Mouse (Mus musculus): ENCODE measurements around the gene Usp3. TPM values are rescaled to one million over a fixed set of nuclear protein-coding genes. Genes with fewer than 3 reads are reported as not detected.

Gene Usp3
- total and polyA plus RNA-seq, 3 experiments: 24.4 to 39.5 (median 36.6) TPM

DNA sequence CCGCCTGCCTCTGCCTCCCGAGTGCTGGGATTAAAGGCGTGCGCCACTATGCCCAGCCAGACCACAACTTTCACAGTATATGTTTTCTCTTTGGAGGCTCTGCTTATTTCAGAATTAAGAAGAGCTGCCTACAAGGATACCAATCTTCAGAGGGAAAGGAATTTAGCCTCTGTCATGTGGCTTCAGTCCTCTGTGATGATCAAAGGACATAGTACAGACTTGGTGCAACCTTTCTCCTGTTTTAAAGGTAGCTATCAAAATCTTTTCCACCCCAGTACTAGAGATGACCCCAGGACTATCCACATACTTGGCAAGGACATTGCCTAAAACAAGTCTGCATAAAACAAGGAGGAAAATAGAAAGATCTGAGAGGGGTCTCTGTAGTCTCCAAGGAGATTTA is 34.0 kb downstream of the Usp3 start:
- Histone ChIP-seq H3K36me3 (replicated peaks in 1 of 2; ENCODE audit: control insufficient read depth in 1 of 2, insufficient read depth in 1 of 2, low read length in 1 of 2) (peaks cover 0 to 12% of the 10 kb centered on the region in 2 experiments), H3K9me3 (replicated peaks; ENCODE audit: low read length) (no peaks in the 10 kb centered on the region), H3K4me3 (replicated peaks in 1 of 3; ENCODE audit: low read depth in 2 of 3, low read length in 2 of 3, poor library complexity in 1 of 3) (no peak overlapping the region), H3K9ac (ENCODE audit: insufficient read depth, low read depth) (no peak overlapping the region), H3K4me2 (ENCODE audit: insufficient read depth, low read depth, poor library complexity, severe bottlenecking) (no peak overlapping the region), H3K27ac (ENCODE audit: insufficient read depth, low read depth) (no peak overlapping the region), H3K4me1 (ENCODE audit: control insufficient read depth in 1 of 2, insufficient read depth in 2 of 2) (peaks cover 0 to 19% of the 10 kb centered on the region in 2 experiments; a peak in 1 of 4 replicates), H3K79me2 (replicated peaks; ENCODE audit: control insufficient read depth, extremely low read depth, insufficient read depth, poor library complexity, severe bottlenecking) (no peaks in the 10 kb centered on the region), H3K27me3 (replicated peaks) (no peaks in the 10 kb centered on the region)
- in situ Hi-C loops (cut with MboI; ENCODE audit: low pct_ligation_motif_present, low pct_unique_long_range_greater_than_20kb, low sequenced_read_pairs): no loop called here
- TF ChIP-seq SIN3A (IDR thresholded peaks at IDR 0.05; ENCODE audit: low read length) (no peak), POLR2A (IDR thresholded peaks at IDR 0.05; ENCODE audit: low read depth, low read length) (no peak), CHD2 (IDR thresholded peaks at IDR 0.05; ENCODE audit: low read length) (no peak), USF1 (IDR thresholded peaks at IDR 0.05; ENCODE audit: low read depth, low read length) (no peak), TBP (conservative IDR thresholded peaks at IDR 0.05; ENCODE audit: low read depth, low read length) (no peak), UBTF (IDR thresholded peaks at IDR 0.05; ENCODE audit: low read depth, low read length) (no peak), RCOR1 (conservative IDR thresholded peaks at IDR 0.05; ENCODE audit: low read depth, low read length) (no peak), ZC3H11A (IDR thresholded peaks at IDR 0.05; ENCODE audit: low read depth, low read length) (no peak), EP300 (IDR thresholded peaks at IDR 0.05; ENCODE audit: low read length) (no peak), BHLHE40 (IDR thresholded peaks at IDR 0.05; ENCODE audit: low read depth, low read length) (no peak), ZKSCAN1 (IDR thresholded peaks at IDR 0.05; ENCODE audit: borderline replicate concordance, low read depth, low read length) (no peak)
- dilution Hi-C loops (cut with MboI; ENCODE audit: extremely low pct_ligation_motif_present, extremely low pct_unique_long_range_greater_than_20kb, low sequenced_read_pairs): no loop called here
- no peak for DNase-seq (ENCODE audit: extremely low read depth)

DNA sequence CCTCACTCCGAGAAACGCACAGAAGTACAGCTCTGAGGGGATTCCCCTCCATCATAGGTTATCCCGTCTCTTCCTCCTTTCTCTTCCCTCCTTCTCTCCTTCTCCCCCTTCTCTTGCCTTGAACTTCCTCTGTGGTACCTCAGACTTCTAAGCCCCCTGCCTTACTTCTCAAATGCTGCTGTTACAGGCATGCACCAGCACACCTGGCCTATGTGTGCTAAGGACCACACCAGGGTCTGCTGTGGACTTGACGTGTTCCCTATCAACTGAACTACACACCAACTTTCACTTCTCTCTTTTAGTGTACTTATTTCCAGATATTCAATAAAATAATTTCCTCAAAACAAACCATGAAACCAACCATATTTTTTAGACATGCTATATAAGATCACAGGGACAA is 50.2 kb downstream of the Usp3 start:
- dilution Hi-C loops (cut with MboI; ENCODE audit: extremely low pct_ligation_motif_present, extremely low pct_unique_long_range_greater_than_20kb, low sequenced_read_pairs): no loop called here
- in situ Hi-C loops (cut with MboI; ENCODE audit: low pct_ligation_motif_present, low pct_unique_long_range_greater_than_20kb, low sequenced_read_pairs): no loop called here
- Histone ChIP-seq H3K36me3 (replicated peaks in 1 of 2; ENCODE audit: control insufficient read depth in 1 of 2, insufficient read depth in 1 of 2, low read length in 1 of 2) (peaks cover 15 to 55% of the 10 kb centered on the region in 2 experiments), H3K79me2 (replicated peaks; ENCODE audit: control insufficient read depth, extremely low read depth, insufficient read depth, poor library complexity, severe bottlenecking) (no peaks in the 10 kb centered on the region), H3K27me3 (replicated peaks) (no peaks in the 10 kb centered on the region), H3K9ac (ENCODE audit: insufficient read depth, low read depth) (no peak overlapping the region), H3K4me3 (replicated peaks in 1 of 3; ENCODE audit: low read depth in 2 of 3, low read length in 2 of 3, poor library complexity in 1 of 3) (peak overlapping the region in 1 of 3 experiments; percentile 16), H3K4me1 (ENCODE audit: control insufficient read depth in 1 of 2, insufficient read depth in 2 of 2) (peaks cover 3 to 32% of the 10 kb centered on the region in 2 experiments; a peak in 3 of 4 replicates), H3K27ac (ENCODE audit: insufficient read depth, low read depth) (no peak overlapping the region), H3K9me3 (replicated peaks; ENCODE audit: low read length) (no peaks in the 10 kb centered on the region), H3K4me2 (ENCODE audit: insufficient read depth, low read depth, poor library complexity, severe bottlenecking) (peak overlapping the region; percentile 50)
- peak; percentile 60 for DNase-seq (ENCODE audit: extremely low read depth)
- TF ChIP-seq CTCF (conservative IDR thresholded peaks at IDR 0.05 in 1 of 2, IDR thresholded peaks at IDR 0.05 in 1 of 2; ENCODE audit: low read depth in 2 of 2, low read length in 2 of 2) (no peak), MXI1 (IDR thresholded peaks at IDR 0.05; ENCODE audit: low read depth, low read length) (no peak), CHD1 (IDR thresholded peaks at IDR 0.05; ENCODE audit: low read depth, low read length) (no peak), KAT2A (IDR thresholded peaks at IDR 0.05; ENCODE audit: insufficient replicate concordance, low read length) (no peak), BHLHE40 (IDR thresholded peaks at IDR 0.05; ENCODE audit: low read depth, low read length) (0 out of 2 replicates have a peak, but pooled peaks have one; percentile 16), RCOR1 (conservative IDR thresholded peaks at IDR 0.05; ENCODE audit: low read depth, low read length) (0 out of 2 replicates have a peak, but pooled peaks have one; percentile 39), HCFC1 (IDR thresholded peaks at IDR 0.05; ENCODE audit: low read depth, low read length) (no peak), IRF4 (IDR thresholded peaks at IDR 0.05; ENCODE audit: low read depth, low read length) (peak; percentile 75), EP300 (IDR thresholded peaks at IDR 0.05; ENCODE audit: low read length) (peak; percentile 70)

Measured in CH12.LX (cell line).